Mouse (Mus musculus) heart, embryonic 11.5 days (tissue): Measurements from ENCODE around the gene Pde4dip. TPM values are rescaled to one million over a fixed set of nuclear protein-coding genes. Genes with fewer than 3 reads are reported as not detected.

Experiments used
- ATAC-seq: fragments of 200-750 bp; cut with Nextera tagmentation; replicated peaks from 2 replicates; pipeline ENCODE4 v1.8.0; 2017; ENCODE audit warnings: moderate library complexity; ENCODE audit not compliant: insufficient number of reproducible peaks, low FRiP score, low TSS enrichment
- H3K27ac ChIP-seq: fragments of 300-500 bp; sonication (generic); 2 replicates; pipeline ENCODE4 v1.5.1; 2014; ENCODE audit warnings: mild to moderate bottlenecking, low read depth, low read length
- H3K27me3 ChIP-seq: fragments of 300-500 bp; sonication (generic); 2 replicates; pipeline ENCODE4 v1.6.1; 2014; ENCODE audit warnings: mild to moderate bottlenecking, low read length, mixed read lengths; ENCODE audit not compliant: control insufficient read depth, insufficient read depth
- H3K36me3 ChIP-seq: fragments of 300-500 bp; sonication (generic); 2 replicates; pipeline ENCODE4 v1.6.1; 2014; ENCODE audit warnings: mild to moderate bottlenecking, low read length, moderate library complexity, mixed read lengths; ENCODE audit not compliant: control insufficient read depth, insufficient read depth
- H3K4me1 ChIP-seq: fragments of 300-500 bp; sonication (generic); 2 replicates; pipeline ENCODE4 v1.6.1; 2014; ENCODE audit warnings: low read length; ENCODE audit not compliant: control insufficient read depth, insufficient read depth
- H3K4me2 ChIP-seq: fragments of 300-500 bp; sonication (generic); 2 replicates; pipeline ENCODE4 v1.6.1; 2014; ENCODE audit warnings: mild to moderate bottlenecking, moderate library complexity
- H3K4me3 ChIP-seq: fragments of 300-500 bp; sonication (generic); 2 replicates; pipeline ENCODE4 v1.5.1; 2014; ENCODE audit warnings: low read depth, low read length
- H3K9ac ChIP-seq: fragments of 300-500 bp; sonication (generic); 2 replicates; pipeline ENCODE4 v1.6.1; 2014; ENCODE audit warnings: mild to moderate bottlenecking, low read depth, low read length, moderate library complexity
- H3K9me3 ChIP-seq: fragments of 300-500 bp; sonication (generic); replicated peaks from 2 replicates; pipeline ENCODE4 v1.6.1; 2016; ENCODE audit warnings: low read length; ENCODE audit not compliant: control insufficient read depth
- WGBS: fragments of 180-500 bp; shearing (Covaris S2); extraction: QIAGEN DNeasy Blood & Tissue Kit; methylation state at CpG from one replicate; pipeline ENCODE4 v1.1.7; 2014; ENCODE audit not compliant: insufficient replicate concordance; 5-methylcytosine and 5-hydroxymethylcytosine counted together
- polyA plus RNA-seq: library from polyadenylated mRNA; unstranded; fragments of >200 nt; fragmentation: Nextera tagmentation; extraction: Ambion mirVana; gene quantifications from 2 replicates; pipeline ENCODE4 v1.2.1, GENCODE M21; 2014

Gene Pde4dip
- polyA plus RNA-seq, 1 experiment from 2014 or later: 69.8 TPM

- WGBS: 83% methylated on average over 2 of the region's 2 CpGs
- Histone ChIP-seq H3K9me3 (no peaks in the 10 kb centered on the region), H3K4me1 (peaks cover 42% of the 10 kb centered on the region), H3K4me2 (no peak overlapping the region), H3K27me3 (no peaks in the 10 kb centered on the region), H3K4me3 (no peak overlapping the region), H3K36me3 (no peaks in the 10 kb centered on the region), H3K9ac (no peak overlapping the region), H3K27ac (no peak overlapping the region)
- ATAC-seq: no peak
Measured at GRCm38 (mm10) chr3:97810334-97810733, 78.2 kb downstream of the Pde4dip start.

GRCm38 (mm10) chr3:97805559-97805958 lies 82.9 kb downstream of the Pde4dip start:
- no peaks in the 10 kb centered on the region for H3K36me3 ChIP-seq
- no peak for ATAC-seq
- no peak overlapping the region for H3K9ac ChIP-seq
- H3K4me3 ChIP-seq: no peak overlapping the region
- no peak overlapping the region for H3K27ac ChIP-seq
- 65% methylated on average over 2 of the region's 2 CpGs for WGBS
- H3K9me3 ChIP-seq: no peaks in the 10 kb centered on the region
- H3K27me3 ChIP-seq: no peaks in the 10 kb centered on the region
- H3K4me1 ChIP-seq: peaks cover 42% of the 10 kb centered on the region
- H3K4me2 ChIP-seq: no peak overlapping the region

DNA sequence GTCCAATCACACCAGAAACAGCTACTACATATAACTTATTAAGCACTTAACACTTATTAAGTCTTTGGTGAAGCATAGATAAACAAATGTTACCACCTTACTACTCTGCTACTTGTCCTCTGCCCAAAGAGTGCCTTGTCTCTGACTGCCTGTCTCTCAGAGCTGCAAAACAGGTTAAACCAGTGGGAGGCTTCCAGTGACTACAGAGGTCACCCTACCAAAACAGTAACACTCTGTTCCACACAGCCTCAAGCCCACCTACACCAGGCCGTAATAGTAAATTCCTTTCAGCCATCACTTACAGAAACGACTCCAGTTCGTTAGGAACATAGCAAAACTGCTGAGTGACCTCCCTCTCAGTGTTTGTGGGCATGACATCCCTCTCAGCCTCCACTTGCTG lies 84.8 kb downstream of the Pde4dip start:
- Histone ChIP-seq H3K4me1 (peaks cover 44% of the 10 kb centered on the region), H3K9me3 (no peaks in the 10 kb centered on the region), H3K4me3 (no peak overlapping the region), H3K9ac (no peak overlapping the region), H3K4me2 (no peak overlapping the region), H3K27ac (peak overlapping the region; percentile 87; the same call in 1 of the 2 replicates), H3K36me3 (no peaks in the 10 kb centered on the region), H3K27me3 (no peaks in the 10 kb centered on the region)
- WGBS: 40% methylated on average over 3 of the region's 3 CpGs
- no peak for ATAC-seq

- Histone ChIP-seq H3K27me3 (no peaks in the 10 kb centered on the region), H3K9me3 (no peaks in the 10 kb centered on the region), H3K4me2 (peak overlapping the region; percentile 43), H3K4me1 (peaks cover 48% of the 10 kb centered on the region), H3K4me3 (no peak overlapping the region), H3K36me3 (no peaks in the 10 kb centered on the region), H3K9ac (peak overlapping the region; percentile 58; the same call in 1 of the 2 replicates), H3K27ac (peak overlapping the region; percentile 87)
- ATAC-seq: no peak
- WGBS: 77% methylated on average over 2 of the region's 2 CpGs
Measured at GRCm38 (mm10) chr3:97802927-97803326, 85.6 kb downstream of the Pde4dip start.

DNA sequence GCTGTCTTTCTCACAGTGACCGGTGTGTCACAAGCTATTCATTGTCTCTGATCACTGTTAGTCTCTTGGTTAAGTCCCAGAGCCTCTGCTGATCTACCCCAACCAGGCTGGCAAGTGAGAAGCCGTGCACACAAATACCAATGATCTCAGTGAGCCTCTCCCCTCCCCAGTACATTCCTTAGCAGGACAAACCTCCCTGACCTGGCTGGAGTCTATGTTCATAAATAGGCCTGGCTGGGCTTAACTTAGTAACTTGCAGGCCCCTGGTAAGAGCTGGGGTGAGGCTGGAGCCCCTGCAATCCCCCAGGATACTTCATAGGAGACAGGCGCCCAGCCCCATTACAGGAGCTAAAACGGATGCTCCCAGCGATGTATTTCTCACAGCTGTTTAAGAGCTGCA lies 86.2 kb downstream of the Pde4dip start:
- 49% methylated on average over 5 of the region's 5 CpGs for WGBS
- Histone ChIP-seq H3K36me3 (no peaks in the 10 kb centered on the region), H3K4me3 (no peak overlapping the region), H3K27me3 (no peaks in the 10 kb centered on the region), H3K9me3 (no peaks in the 10 kb centered on the region), H3K27ac (peak overlapping the region; percentile 87), H3K9ac (peak overlapping the region; percentile 58; the same call in 1 of the 2 replicates), H3K4me1 (peaks cover 54% of the 10 kb centered on the region), H3K4me2 (peak overlapping the region; percentile 43)
- peak; percentile 75 for ATAC-seq

- no peak for ATAC-seq
- Histone ChIP-seq H3K27me3 (no peaks in the 10 kb centered on the region), H3K36me3 (no peaks in the 10 kb centered on the region), H3K9me3 (no peaks in the 10 kb centered on the region), H3K4me2 (no peak overlapping the region), H3K9ac (no peak overlapping the region), H3K4me1 (peaks cover 64% of the 10 kb centered on the region), H3K4me3 (no peak overlapping the region), H3K27ac (peak overlapping the region; percentile 54; the same call in 1 of the 2 replicates)
- 69% methylated on average over 3 of the region's 3 CpGs for whole genome bisulfite sequencing
Measured at GRCm38 (mm10) chr3:97801178-97801699, 87.3 kb downstream of the Pde4dip start.

- no peaks in the 10 kb centered on the region for H3K27me3 ChIP-seq
- no peak for ATAC-seq
- H3K4me3 ChIP-seq: no peak overlapping the region
- no peak overlapping the region for H3K4me2 ChIP-seq
- WGBS: 77% methylated on average over 5 of the region's 5 CpGs
- H3K9me3 ChIP-seq: no peaks in the 10 kb centered on the region
- peaks cover 59% of the 10 kb centered on the region for H3K4me1 ChIP-seq
- peak overlapping the region; percentile 41; the same call in 1 of the 2 replicates for H3K27ac ChIP-seq
- no peak overlapping the region for H3K9ac ChIP-seq
- no peaks in the 10 kb centered on the region for H3K36me3 ChIP-seq
Measured at GRCm38 (mm10) chr3:97800657-97801056, 87.8 kb downstream of the Pde4dip start.

- Histone ChIP-seq H3K27me3 (no peaks in the 10 kb centered on the region), H3K4me2 (no peak overlapping the region), H3K36me3 (no peaks in the 10 kb centered on the region), H3K4me3 (no peak overlapping the region), H3K27ac (no peak overlapping the region), H3K9ac (no peak overlapping the region), H3K9me3 (no peaks in the 10 kb centered on the region), H3K4me1 (peaks cover 53% of the 10 kb centered on the region)
- WGBS: 61% methylated on average over 3 of the region's 3 CpGs
- ATAC-seq: no peak
Measured at GRCm38 (mm10) chr3:97800004-97800403, 88.5 kb downstream of the Pde4dip start.

GRCm38 (mm10) chr3:97799267-97799666 lies 89.2 kb downstream of the Pde4dip start:
- Histone ChIP-seq H3K4me3 (no peak overlapping the region), H3K27me3 (no peaks in the 10 kb centered on the region), H3K4me2 (no peak overlapping the region), H3K4me1 (peaks cover 52% of the 10 kb centered on the region), H3K9ac (no peak overlapping the region), H3K9me3 (no peaks in the 10 kb centered on the region), H3K36me3 (no peaks in the 10 kb centered on the region), H3K27ac (peak overlapping the region; percentile 3; the same call in 1 of the 2 replicates)
- no peak for ATAC-seq
- WGBS: 55% methylated on average over 3 of the region's 3 CpGs
